Comparison of ENCODE assay signal across 8 mouse cellular contexts in genomic region chr2:158408997-158409594, GRCm38 (mm10). TPM values are rescaled to one million over a fixed set of nuclear protein-coding genes. Genes with fewer than 3 reads are reported as not detected.
DNase-seq lines count a peak whose midpoint lies in the region; ATAC-seq and TF ChIP-seq lines count a peak whose summit lies in the region.

No protein-coding gene starts in this region.

- 22% methylated on average over 14 of the region's 14 CpGs for WGBS in forebrain, postnatal 0 days

- H3K36me3 ChIP-seq in forebrain, postnatal 0 days (ENCODE audit: insufficient read depth), result no peaks in the 10 kb centered on the region

- H3K4me1 ChIP-seq in forebrain, postnatal 0 days (ENCODE audit: insufficient read depth), result peaks cover 10% of the 10 kb centered on the region

- peak overlapping the region; percentile 93 for H3K4me3 ChIP-seq in forebrain, postnatal 0 days (ENCODE audit: low read depth, low read length)

- no peak overlapping the region for H3K9ac ChIP-seq in forebrain, postnatal 0 days

- peak overlapping the region; percentile 62; the same call in 1 of the 2 replicates for H3K27ac ChIP-seq in forebrain, postnatal 0 days (ENCODE audit: low read depth, low read length)

- no peaks in the 10 kb centered on the region for H3K9me3 ChIP-seq in forebrain, postnatal 0 days (ENCODE audit: low read length)

- no peak for TF ChIP-seq CTCF in forebrain, postnatal 0 days (IDR thresholded peaks at IDR 0.05; ENCODE audit: low read depth)

- DNase-seq in frontal cortex, postnatal 10 days (ENCODE audit: low spot score in 2 of 2), result no peak
- no peak for DNase-seq in forebrain, postnatal 0 days
- no peak for DNase-seq in retina, embryonic 14.5 days (ENCODE audit: low spot score)
- DNase-seq in urinary bladder, postnatal 36 days (ENCODE audit: low spot score in 2 of 2), result no peak
- DNase-seq in cerebellum, adult 9-10 months, result no peak

- no peaks in the 10 kb centered on the region; the same call in 1 of the 2 replicates for H3K27me3 ChIP-seq in forebrain, postnatal 0 days (ENCODE audit: insufficient read depth, low read length)

- 0 out of 2 replicates have a peak, but pooled peaks have one; percentile 2 for ATAC-seq in frontal cortex, adult (ENCODE audit: low TSS enrichment)
- peak; percentile 55 for ATAC-seq in CD4-positive, CD25-positive, alpha-beta regulatory T cell, adult 4 months
- no peak for ATAC-seq in forebrain, postnatal 0 days
- peak; percentile 11 for ATAC-seq in megakaryocyte, adult 5-6 weeks (ENCODE audit: poor library complexity, severe bottlenecking)

- peak overlapping the region; percentile 50 for H3K4me2 ChIP-seq in forebrain, postnatal 0 days (ENCODE audit: low read depth)

RNA-seq across cellular contexts. Expression of gene Ralgapb, which starts 0.6 kb away (rescaled TPM):
- 10 to 100 TPM; 11.7 to 12.1 TPM for polyA plus RNA-seq in CD4-positive, CD25-positive, alpha-beta regulatory T cell, adult 4 months (2017; shearing (Covaris generic))
- 45.2 and 55.5 TPM in 2 replicates for total RNA-seq in forebrain, postnatal 0 days (2014; rRNA removed)
- polyA plus RNA-seq in forebrain, postnatal 0 days (2015; fragmentation: Nextera tagmentation; extraction: Ambion mirVana), result 10.5 and 16.6 TPM in 2 replicates
- total RNA-seq in megakaryocyte, adult 5-6 weeks (2015), result 45.3 and 45.4 TPM in 2 replicates
- total RNA-seq in megakaryocyte, adult 5-6 weeks (2017), result 29.7 and 32.2 TPM in 2 replicates

RNA-seq across cellular contexts. Expression of gene Snhg11, which starts 33.7 kb away (rescaled TPM):
- polyA plus RNA-seq in CD4-positive, CD25-positive, alpha-beta regulatory T cell, adult 4 months (2017; shearing (Covaris generic)), result under 1 TPM in 1 of 2 experiments, not detected in 1; 0.09 TPM
- total RNA-seq in forebrain, postnatal 0 days (2014; rRNA removed), result 68.4 and 142 TPM in 2 replicates
- 39.8 and 179 TPM in 2 replicates for polyA plus RNA-seq in forebrain, postnatal 0 days (2015; fragmentation: Nextera tagmentation; extraction: Ambion mirVana)
- not detected in 2 replicates for total RNA-seq in megakaryocyte, adult 5-6 weeks (2015)
- total RNA-seq in megakaryocyte, adult 5-6 weeks (2017), result 0.08 TPM in 1 of 2 replicates, not detected in the other

Comparison
In these comparisons a context has a peak if more than half of its experiments do, and no peak if none do; other contexts are left out.
1. RNA of gene Snhg11, which starts 33.7 kb away (total RNA-seq): 68.4 to 142 TPM in forebrain, postnatal 0 days; 0.08 TPM in megakaryocyte, adult 5-6 weeks; every median in the first group is over 10 times any median in the second.